Mouse (Mus musculus) CH12.LX (cell line): Measurements from ENCODE around the gene Akap2. TPM values are rescaled to one million over a fixed set of nuclear protein-coding genes. Genes with fewer than 3 reads are reported as not detected.
A peak's percentile ranks its signal among the peaks of the same experiment; 100 is the strongest.

Source experiments
- DNase-seq: peaks from one replicate; pipeline ENCODE4 v3.0.0-alpha.2; 2013; ENCODE audit errors: extremely low read depth
- H3K27ac ChIP-seq: 2 replicates; pipeline ENCODE4 v1.5.1; 2012; ENCODE audit warnings: low read depth, mild to moderate bottlenecking, control low read depth, moderate library complexity; ENCODE audit not compliant: insufficient read depth
- H3K27me3 ChIP-seq: replicated peaks from 2 replicates; pipeline ENCODE3; 2012; ENCODE audit warnings: inconsistent platforms
- H3K36me3 ChIP-seq, 2 experiments: replicated peaks in 1 of 2; 2 replicates each; pipeline versions ENCODE3 to v1.6.1; 2012; ENCODE audit warnings: inconsistent platforms in 1 of 2, low read length in 1 of 2, mild to moderate bottlenecking in 1 of 2, mixed read lengths in 1 of 2, moderate library complexity in 1 of 2; ENCODE audit not compliant: control insufficient read depth in 1 of 2, insufficient read depth in 1 of 2
- H3K4me1 ChIP-seq, 2 experiments: 2 replicates each; pipeline ENCODE4 v1.6.1; 2012; ENCODE audit warnings: inconsistent platforms in 1 of 2, moderate library complexity in 1 of 2; ENCODE audit not compliant: insufficient read depth in 2 of 2, control insufficient read depth in 1 of 2
- H3K4me2 ChIP-seq: 2 replicates; pipeline ENCODE4 v1.6.1; 2012; ENCODE audit warnings: low read depth, mild to moderate bottlenecking, control low read depth; ENCODE audit not compliant: poor library complexity, insufficient read depth, severe bottlenecking
- H3K4me3 ChIP-seq, 3 experiments: fragments of 150-350 bp in 1 of 3; sonication (generic) in 1 of 3; replicated peaks in 1 of 3; 2 replicates each; pipeline versions ENCODE3 to v1.5.1; 2011 to 2012; ENCODE audit warnings: low read depth in 2 of 3, low read length in 2 of 3, mild to moderate bottlenecking in 2 of 3, moderate library complexity in 2 of 3, control low read depth in 1 of 3, improper control_type of control experiment in 1 of 3, inconsistent platforms in 1 of 3, mixed read lengths in 1 of 3; ENCODE audit not compliant: poor library complexity in 1 of 3
- H3K79me2 ChIP-seq: replicated peaks from 2 replicates; pipeline ENCODE4 v1.6.1; 2012; ENCODE audit warnings: mild to moderate bottlenecking, moderate library complexity; ENCODE audit not compliant: control insufficient read depth, poor library complexity, insufficient read depth, severe bottlenecking; ENCODE audit errors: extremely low read depth
- H3K9ac ChIP-seq: 2 replicates; pipeline ENCODE4 v1.6.1; 2012; ENCODE audit warnings: low read depth, mild to moderate bottlenecking, control low read depth, moderate library complexity; ENCODE audit not compliant: insufficient read depth
- H3K9me3 ChIP-seq: replicated peaks from 2 replicates; pipeline ENCODE3; 2012; ENCODE audit warnings: low read length, inconsistent platforms, mixed read lengths
- BHLHE40 ChIP-seq: IDR thresholded peaks from 2 replicates; pipeline ENCODE4 v1.6.1; 2011; ENCODE audit warnings: mild to moderate bottlenecking, low read depth, low read length, improper control_type of control experiment
- CHD2 ChIP-seq: IDR thresholded peaks from 2 replicates; pipeline ENCODE4 v1.6.1; 2011; ENCODE audit warnings: low read length, improper control_type of control experiment
- ELF1 ChIP-seq: IDR thresholded peaks from 2 replicates; pipeline ENCODE4 v1.6.1; 2014; ENCODE audit warnings: low read depth, mild to moderate bottlenecking, inconsistent platforms, low read length, improper control_type of control experiment
- EP300 ChIP-seq: IDR thresholded peaks from 2 replicates; pipeline ENCODE4 v1.6.1; 2011; ENCODE audit warnings: low read length, improper control_type of control experiment
- GABPA ChIP-seq: IDR thresholded peaks from 2 replicates; pipeline ENCODE4 v1.6.1; 2012; ENCODE audit warnings: low read depth, low read length, improper control_type of control experiment, inconsistent platforms; ENCODE audit not compliant: insufficient replicate concordance
- HCFC1 ChIP-seq: IDR thresholded peaks from 2 replicates; pipeline ENCODE4 v1.6.1; 2012; ENCODE audit warnings: low read depth, mild to moderate bottlenecking, inconsistent platforms, low read length, improper control_type of control experiment
- IRF4 ChIP-seq: IDR thresholded peaks from 2 replicates; pipeline ENCODE4 v1.6.1; 2014; ENCODE audit warnings: low read depth, mild to moderate bottlenecking, inconsistent platforms, low read length, improper control_type of control experiment
- JUN ChIP-seq: IDR thresholded peaks from 2 replicates; pipeline ENCODE4 v1.6.1; 2011; ENCODE audit warnings: low read depth, mild to moderate bottlenecking, low read length, improper control_type of control experiment, moderate library complexity; ENCODE audit not compliant: insufficient read depth
- JUND ChIP-seq: conservative IDR thresholded peaks from 2 replicates; pipeline ENCODE4 v1.6.1; 2011; ENCODE audit warnings: low read depth, low read length, improper control_type of control experiment
- KAT2A ChIP-seq: IDR thresholded peaks from 2 replicates; pipeline ENCODE4 v1.6.1; 2012; ENCODE audit warnings: low read length, improper control_type of control experiment, inconsistent platforms; ENCODE audit not compliant: insufficient replicate concordance
- MAFK ChIP-seq: IDR thresholded peaks from 2 replicates; pipeline ENCODE4 v1.6.1; 2011; ENCODE audit warnings: low read length, improper control_type of control experiment; ENCODE audit not compliant: insufficient replicate concordance
- MAX ChIP-seq: IDR thresholded peaks from 2 replicates; pipeline ENCODE4 v1.6.1; 2011; ENCODE audit warnings: low read length, improper control_type of control experiment
- MEF2A ChIP-seq: IDR thresholded peaks from 2 replicates; pipeline ENCODE4 v1.6.1; 2014; ENCODE audit warnings: low read depth, mild to moderate bottlenecking, inconsistent platforms, low read length, improper control_type of control experiment, borderline replicate concordance
- MXI1 ChIP-seq: IDR thresholded peaks from 2 replicates; pipeline ENCODE4 v1.6.1; 2011; ENCODE audit warnings: mild to moderate bottlenecking, low read depth, low read length, improper control_type of control experiment
- MYC ChIP-seq: IDR thresholded peaks from 2 replicates; pipeline ENCODE4 v1.6.1; 2011; ENCODE audit warnings: low read depth, mild to moderate bottlenecking, improper control_type of control experiment, low read length
- NELFE ChIP-seq: IDR thresholded peaks from 2 replicates; pipeline ENCODE4 v1.6.1; 2011; ENCODE audit warnings: low read depth, low read length, improper control_type of control experiment
- NRF1 ChIP-seq: IDR thresholded peaks from 2 replicates; pipeline ENCODE4 v1.6.1; 2014; ENCODE audit warnings: low read depth, mild to moderate bottlenecking, inconsistent platforms, low read length, improper control_type of control experiment, moderate library complexity
- PAX5 ChIP-seq: IDR thresholded peaks from 2 replicates; pipeline ENCODE4 v1.6.1; 2012; ENCODE audit warnings: low read length, inconsistent platforms, mixed read lengths
- POLR2A ChIP-seq: IDR thresholded peaks from 2 replicates; pipeline ENCODE4 v1.6.1; 2011; ENCODE audit warnings: low read depth, mild to moderate bottlenecking, improper control_type of control experiment, low read length
- RAD21 ChIP-seq: IDR thresholded peaks from 2 replicates; pipeline ENCODE4 v1.6.1; 2011; ENCODE audit warnings: low read depth, mild to moderate bottlenecking, low read length, improper control_type of control experiment, moderate library complexity
- RCOR1 ChIP-seq: conservative IDR thresholded peaks from 2 replicates; pipeline ENCODE4 v1.6.1; 2012; ENCODE audit warnings: low read depth, mild to moderate bottlenecking, inconsistent platforms, low read length, improper control_type of control experiment
- SMC3 ChIP-seq: IDR thresholded peaks from 2 replicates; pipeline ENCODE4 v1.6.1; 2011; ENCODE audit warnings: low read depth, low read length, improper control_type of control experiment
- TBP ChIP-seq: conservative IDR thresholded peaks from 2 replicates; pipeline ENCODE4 v1.6.1; 2011; ENCODE audit warnings: low read depth, low read length, improper control_type of control experiment
- TCF12 ChIP-seq: IDR thresholded peaks from 2 replicates; pipeline ENCODE4 v1.6.1; 2014; ENCODE audit warnings: low read depth, mild to moderate bottlenecking, inconsistent platforms, low read length, improper control_type of control experiment
- UBTF ChIP-seq: IDR thresholded peaks from 2 replicates; pipeline ENCODE4 v1.6.1; 2012; ENCODE audit warnings: low read depth, mild to moderate bottlenecking, inconsistent platforms, low read length, improper control_type of control experiment, moderate library complexity
- ZC3H11A ChIP-seq: IDR thresholded peaks from 2 replicates; pipeline ENCODE4 v1.6.1; 2012; ENCODE audit warnings: low read depth, mild to moderate bottlenecking, inconsistent platforms, low read length, improper control_type of control experiment
- ZKSCAN1 ChIP-seq: IDR thresholded peaks from 2 replicates; pipeline ENCODE4 v1.6.1; 2012; ENCODE audit warnings: low read depth, inconsistent platforms, low read length, improper control_type of control experiment, borderline replicate concordance
- ZNF384 ChIP-seq: IDR thresholded peaks from 2 replicates; pipeline ENCODE4 v1.6.1; 2012; ENCODE audit warnings: low read depth, low read length, improper control_type of control experiment, inconsistent platforms
- dilution Hi-C: fragments of 300-500 bp; cut with MboI; formaldehyde crosslinking; loops from 2 replicates; pipeline ENCODE4 v1.14.3; 2020; ENCODE audit warnings: low sequenced_read_pairs; ENCODE audit not compliant: extremely low pct_unique_long_range_greater_than_20kb, extremely low pct_ligation_motif_present
- in situ Hi-C: fragments of 300-500 bp; cut with MboI; formaldehyde crosslinking; loops from 3 replicates; pipeline ENCODE4 v1.14.3; 2019; ENCODE audit warnings: low sequenced_read_pairs, low pct_ligation_motif_present, low pct_unique_long_range_greater_than_20kb, mixed read lengths
- polyA plus RNA-seq: library from polyadenylated mRNA; unstranded; fragments of >175 nt; gene quantifications from 2 replicates; pipeline ENCODE4 v1.2.1, GENCODE M21; 2012; ENCODE audit warnings: low read depth; ENCODE audit not compliant: insufficient read length
- total RNA-seq, 2 experiments: library from RNA; depleted of rRNA; stranded (reverse); fragments of 300-350 nt in 1 of 2; fragments of >200 nt in 1 of 2; gene quantifications; 2 replicates each; pipeline ENCODE4 v1.2.3; 2012 to 2014

Gene Akap2
- total and polyA plus RNA-seq, 3 experiments = 0.25 TPM; not detected in 2

DNA sequence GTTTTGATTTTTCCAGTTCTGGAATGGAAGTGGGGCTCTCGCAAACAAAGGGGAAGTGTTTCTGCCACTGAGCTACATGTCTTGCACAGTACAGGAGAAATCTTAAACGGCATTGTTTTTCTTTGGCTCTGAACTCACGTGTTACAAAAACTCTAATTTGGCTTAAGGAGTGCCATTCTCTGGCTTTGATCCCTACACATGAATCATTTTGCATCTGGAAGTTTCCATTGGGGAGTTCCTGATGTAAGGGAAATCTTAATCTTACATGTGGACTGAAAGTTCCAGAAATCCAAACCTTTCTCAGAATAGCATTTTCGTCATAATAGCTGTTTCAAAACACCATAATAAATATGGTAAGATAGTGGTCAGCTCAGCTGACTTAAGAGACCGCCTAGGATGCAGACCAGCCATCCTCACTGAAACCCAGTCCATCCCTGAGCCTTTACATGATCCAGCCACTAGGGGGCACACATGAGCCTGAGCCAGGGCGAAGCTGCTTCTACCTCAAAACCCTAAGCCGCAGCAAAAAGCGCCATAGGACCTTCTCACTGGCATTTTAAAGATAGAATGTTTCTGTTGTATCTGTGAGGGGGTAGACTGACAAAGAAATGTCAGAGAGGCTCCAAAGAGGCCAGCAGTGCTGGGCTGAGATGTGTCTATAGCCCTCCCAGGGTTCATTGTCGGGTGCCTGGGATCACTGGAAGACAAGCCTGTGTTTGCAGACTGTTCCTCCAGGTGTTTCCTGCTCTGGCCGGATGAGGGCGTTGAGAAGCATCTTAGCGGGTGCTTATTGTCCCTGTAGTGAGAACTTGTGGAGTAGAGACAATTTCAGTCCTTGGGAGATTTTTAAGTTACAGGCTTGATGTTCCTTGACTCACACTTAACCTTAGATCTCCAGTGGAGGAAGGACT lies 44.2 kb upstream of the Akap2 start (continued):
- TF ChIP-seq NRF1 = no peak
- no peak for TF ChIP-seq EP300
- TF ChIP-seq MAFK = no peak
- no peak for TF ChIP-seq POLR2A
- TF ChIP-seq BHLHE40 = peak; percentile 29; the same call in 1 of the 2 replicates
- no peak for TF ChIP-seq TBP
- TF ChIP-seq ZNF384 = no peak
- TF ChIP-seq TCF12 = no peak
- no peak for TF ChIP-seq PAX5
- no peak for TF ChIP-seq JUN
- no peak for TF ChIP-seq KAT2A
- no peak for TF ChIP-seq UBTF

DNA sequence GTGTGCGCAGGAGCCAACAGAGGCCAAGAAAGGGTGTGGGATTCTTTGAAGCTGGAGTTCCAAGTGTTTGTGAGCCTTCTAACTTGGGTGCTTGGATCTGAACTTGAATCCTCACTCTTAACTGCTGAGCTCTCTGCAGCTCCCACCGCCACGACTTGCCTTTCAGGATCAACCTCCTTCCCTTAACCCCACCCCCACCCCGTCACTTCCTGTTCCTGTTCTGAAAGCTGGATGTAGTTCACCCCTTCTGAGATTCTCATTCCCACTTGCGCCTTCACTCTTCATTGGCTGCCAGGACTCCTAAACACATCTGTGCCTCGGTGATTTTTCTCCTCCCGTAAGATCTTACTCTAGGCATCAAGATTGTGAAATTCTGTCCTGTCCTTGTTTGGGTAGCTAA lies 43.1 kb upstream of the Akap2 start:
- no peak for TF ChIP-seq RAD21
- TF ChIP-seq NELFE = no peak
- no peak for TF ChIP-seq UBTF
- TF ChIP-seq RCOR1 = no peak
- no peak for TF ChIP-seq NRF1
- 0 out of 2 replicates have a peak, but pooled peaks have one; percentile 30 for TF ChIP-seq ELF1
- TF ChIP-seq MAX = no peak
- no peak for TF ChIP-seq POLR2A
- no peaks in the 10 kb centered on the region for H3K27me3 ChIP-seq
- no peaks in the 10 kb centered on the region for H3K9me3 ChIP-seq
- no peak overlapping the region for H3K4me2 ChIP-seq
- peak; percentile 21 for DNase-seq
- no peaks in the 10 kb centered on the region for H3K79me2 ChIP-seq
- H3K9ac ChIP-seq = no peak overlapping the region
- H3K4me1 ChIP-seq = peaks cover 12 to 54% of the 10 kb centered on the region in 2 experiments
- no peak overlapping the region for H3K4me3 ChIP-seq
- no peaks in the 10 kb centered on the region for H3K36me3 ChIP-seq
- no peak overlapping the region for H3K27ac ChIP-seq
- in situ Hi-C loops = loop anchor here (5.0 to 25.0 kb wide), 3 partner anchors 118 to 413 kb away; no protein-coding TSS in a partner anchor
- dilution Hi-C loops = no loop called here

DNA sequence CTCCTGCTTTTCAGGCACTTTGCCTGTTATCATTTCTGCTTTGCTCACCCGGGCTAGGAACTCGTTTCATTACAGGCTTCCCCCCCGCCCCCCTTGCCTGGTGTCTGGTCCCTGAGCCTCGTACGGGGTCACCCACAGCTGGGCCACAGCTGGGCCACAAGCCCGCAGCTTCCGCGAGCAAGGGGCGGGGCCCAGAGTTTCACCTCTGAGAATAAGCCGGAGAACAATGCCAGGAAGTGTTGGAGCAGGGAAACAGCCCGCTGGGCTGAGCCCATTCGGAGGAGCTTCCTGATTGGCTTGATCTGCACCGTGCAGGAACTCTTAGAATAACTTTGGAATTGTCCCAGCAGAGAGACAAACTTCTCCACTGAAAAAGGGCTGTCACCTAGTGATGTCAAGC lies 42.1 kb upstream of the Akap2 start:
- Histone ChIP-seq H3K79me2 (no peaks in the 10 kb centered on the region), H3K9ac (no peak overlapping the region), H3K4me2 (peak overlapping the region; percentile 8; the same call in 1 of the 2 replicates), H3K4me1 (peaks cover 12 to 60% of the 10 kb centered on the region in 2 experiments), H3K9me3 (no peaks in the 10 kb centered on the region), H3K4me3 (no peak overlapping the region), H3K27me3 (no peaks in the 10 kb centered on the region), H3K36me3 (no peaks in the 10 kb centered on the region), H3K27ac (no peak overlapping the region)
- dilution Hi-C loops (no loop called here), in situ Hi-C loops (loop anchor here (5.0 kb wide), 1 partner anchor 42 kb away; the partner anchor contains the start of gene Akap2)
- DNase-seq = peak; percentile 25
- TF ChIP-seq ZKSCAN1 (no peak), PAX5 (no peak), JUND (no peak), GABPA (no peak), MXI1 (no peak), UBTF (no peak), POLR2A (no peak), MYC (no peak), SMC3 (no peak), IRF4 (0 out of 2 replicates have a peak, but pooled peaks have one; percentile 11), NRF1 (no peak), ZC3H11A (no peak), RCOR1 (no peak), CHD2 (no peak), ELF1 (peak; percentile 58; the same call in 1 of the 2 replicates), TCF12 (peak; percentile 75), MEF2A (no peak), HCFC1 (no peak)
